Mouse (Mus musculus) heart, adult 2 months (tissue): ENCODE data around the gene Dusp16.

Experiments
- EP300 ChIP-seq: fragments of 200-500 bp; IDR thresholded peaks from 2 replicates; pipeline ENCODE4 v1.6.1; 2011; ENCODE audit warnings: low read depth, low read length, control low read depth; ENCODE audit not compliant: insufficient read depth
- POLR2A ChIP-seq: fragments of 200-500 bp; IDR thresholded peaks from 2 replicates; pipeline ENCODE4 v1.6.1; 2011; ENCODE audit warnings: mild to moderate bottlenecking, low read depth, low read length, control low read depth; ENCODE audit not compliant: insufficient read depth

DNA sequence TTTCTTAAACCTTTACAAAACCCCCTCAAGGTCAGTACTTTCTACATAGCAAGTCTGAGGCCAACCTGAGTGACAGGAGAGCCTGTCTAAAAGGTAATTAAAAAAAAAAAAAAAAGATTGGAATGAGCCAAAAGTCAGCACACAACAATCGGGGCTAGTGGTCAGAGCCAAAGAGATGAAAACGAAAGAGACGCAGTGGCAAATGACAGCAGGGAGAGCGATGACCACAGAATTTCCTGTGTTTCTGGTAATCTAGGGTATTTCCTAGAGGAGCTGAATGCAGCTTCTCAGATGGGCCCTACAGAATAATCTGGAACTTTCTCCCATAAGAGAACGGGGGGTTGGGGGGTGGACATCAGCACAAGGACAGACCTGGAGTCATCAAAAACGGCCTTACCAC lies 13.7 kb upstream of the Dusp16 start:
- no peak for TF ChIP-seq POLR2A
- no peak for TF ChIP-seq EP300
